Mouse (Mus musculus): ENCODE results near the gene Naaladl2.

- TF ChIP-seq CTCF (IDR thresholded peaks at IDR 0.05; ENCODE audit: low read depth, low read length) (no peak), POLR2A (IDR thresholded peaks at IDR 0.05; ENCODE audit: insufficient read depth, low read length) (no peak), EP300 (IDR thresholded peaks at IDR 0.05; ENCODE audit: insufficient read depth, low read depth, low read length) (no peak)
These were observed 438.2 kb downstream of the Naaladl2 start for GRCm38 (mm10) chr3:24705778-24706423.
